7 mouse cellular contexts compared by ENCODE assay signal in genomic region chr9:89704265-89705196, GRCm38 (mm10). TPM values are rescaled to one million over a fixed set of nuclear protein-coding genes. Genes with fewer than 3 reads are reported as not detected.
A peak's percentile ranks its signal among the peaks of the same experiment; 100 is the strongest.
DNase-seq lines count a peak whose midpoint lies in the region; ATAC-seq lines count a peak whose summit lies in the region.

Gene Tmed3, minus strand, starts transcription at chr9:89705068.

- H3K27ac ChIP-seq in intestine, embryonic 15.5 days, result peak within 1 kb of the TSS; percentile 64
- H3K27ac ChIP-seq in midbrain, embryonic 10.5 days (replicated peaks), result peak within 1 kb of the TSS; percentile 91

- ATAC-seq in intestine, embryonic 15.5 days, result peak; percentile 100

- peak within 1 kb of the TSS; percentile 83 for H3K4me2 ChIP-seq in intestine, embryonic 15.5 days (replicated peaks)

- H3K36me3 ChIP-seq in intestine, embryonic 15.5 days, result peaks cover 10% of the 10 kb centered on the region
- peaks cover 18% of the 10 kb centered on the region for H3K36me3 ChIP-seq in midbrain, embryonic 10.5 days

- H3K27me3 ChIP-seq in intestine, embryonic 15.5 days (replicated peaks), result no peaks in the 10 kb centered on the region
- no peaks in the 10 kb centered on the region for H3K27me3 ChIP-seq in midbrain, embryonic 10.5 days (ENCODE audit: low read depth, poor library complexity, severe bottlenecking)

- no peaks in the 10 kb centered on the region for H3K9me3 ChIP-seq in intestine, embryonic 15.5 days
- no peaks in the 10 kb centered on the region for H3K9me3 ChIP-seq in midbrain, embryonic 10.5 days (replicated peaks)

- 0 out of 2 replicates have a peak, but pooled peaks cover 3% of the 10 kb centered on the region for H3K4me1 ChIP-seq in intestine, embryonic 15.5 days (replicated peaks)
- H3K4me1 ChIP-seq in midbrain, embryonic 10.5 days, result peaks cover 13% of the 10 kb centered on the region

- 1% methylated on average over 52 of the region's 52 CpGs for WGBS in intestine, embryonic 15.5 days
- 2% methylated on average over 52 of the region's 52 CpGs for WGBS in midbrain, embryonic 10.5 days

- peak; percentile 95 for DNase-seq in adrenal gland, adult 2 months
- DNase-seq in embryo, embryonic 11.5 days (ENCODE audit: low read depth, low spot score), result peak; percentile 83
- peak; percentile 82 to 84 for DNase-seq in gastrocnemius, postnatal 36 days
- peak; percentile 95 to 97 for DNase-seq in left cerebral cortex, postnatal 25 days (ENCODE audit: low spot score in 2 of 2)
- peak; percentile 91 for DNase-seq in midbrain, embryonic 10.5 days (ENCODE audit: low spot score)
- DNase-seq in right cerebral cortex, postnatal 4 days, result peak; percentile 89

- intact Hi-C loops in gastrocnemius, postnatal 36 days (cut with DNase I), result no loop called here
- intact Hi-C loops in left cerebral cortex, postnatal 25 days (cut with DNase I), result loop anchor here (1.0 to 5.0 kb wide), 3 partner anchors 33 to 268 kb away; no protein-coding TSS in a partner anchor

- peak within 1 kb of the TSS; percentile 58 for H3K9ac ChIP-seq in intestine, embryonic 15.5 days

- H3K4me3 ChIP-seq in intestine, embryonic 15.5 days (replicated peaks), result peak within 1 kb of the TSS; percentile 48
- H3K4me3 ChIP-seq in midbrain, embryonic 10.5 days, result peak within 1 kb of the TSS; percentile 65

RNA-seq across cellular contexts. Expression of gene Tmed3, which starts in this region (rescaled TPM):
- total RNA-seq in adrenal gland, adult 2 months (2021), result 10 to 100 TPM; 78.7 to 84.0 TPM
- polyA plus RNA-seq in adrenal gland, adult 2 months (2012; rRNA removed), result 91.2 and 99.7 TPM in 2 replicates
- total RNA-seq in gastrocnemius, postnatal 36 days (2021), result 10 to 100 TPM; 14.9 TPM
- 111 and 142 TPM in 2 replicates for polyA plus RNA-seq in intestine, embryonic 15.5 days (2015; fragmentation: Nextera tagmentation; extraction: Ambion mirVana)
- 10 to 100 TPM; 29.0 to 31.4 TPM for total RNA-seq in left cerebral cortex, postnatal 25 days (2021)
- 45.6 and 47.3 TPM in 2 replicates for polyA plus RNA-seq in midbrain, embryonic 10.5 days (2016; fragmentation: Nextera tagmentation; extraction: Ambion mirVana)

Comparison
In these comparisons a context has a peak if more than half of its experiments do, and no peak if none do; other contexts are left out.
1. Peak in every context shown above with its lines: DNase-seq, ATAC-seq, H3K4me3 ChIP-seq and H3K27ac ChIP-seq.